Mouse (Mus musculus) spleen, adult 2 months (tissue): ENCODE results near the gene Nemp1.

ENCODE experiments used
- CTCF ChIP-seq: fragments of 200-500 bp; IDR thresholded peaks from 2 replicates; pipeline ENCODE4 v1.5.1; 2011; ENCODE audit warnings: mild to moderate bottlenecking, inconsistent platforms; ENCODE audit not compliant: insufficient read depth, insufficient read length, insufficient replicate concordance; ENCODE audit errors: extremely low read depth
- POLR2A ChIP-seq: fragments of 200-500 bp; IDR thresholded peaks from 2 replicates; pipeline ENCODE4 v1.6.1; 2011; ENCODE audit warnings: low read depth, low read length, inconsistent platforms

- TF ChIP-seq POLR2A (no peak), CTCF (no peak)
Observed at GRCm38 (mm10) chr10:127669170-127669569, 2.5 kb downstream of the Nemp1 start.
